Mouse (Mus musculus) neural tube, embryonic 14.5 days (tissue): ENCODE results near the gene 5730522E02Rik. TPM values are rescaled to one million over a fixed set of nuclear protein-coding genes. Genes with fewer than 3 reads are reported as not detected.

Experiments used
- ATAC-seq: fragments of 200-750 bp; cut with Nextera tagmentation; 2 replicates; pipeline ENCODE4 v1.8.0; 2017; ENCODE audit warnings: low read depth, mild to moderate bottlenecking, moderate TSS enrichment, moderate library complexity
- H3K27ac ChIP-seq: fragments of 300-500 bp; sonication (generic); 2 replicates; pipeline ENCODE4 v1.5.1; 2014; ENCODE audit warnings: low read depth, mild to moderate bottlenecking, control low read depth, low read length, moderate library complexity, mixed read lengths
- H3K27me3 ChIP-seq: fragments of 300-500 bp; sonication (generic); 2 replicates; pipeline ENCODE4 v1.6.1; 2014; ENCODE audit warnings: low read length; ENCODE audit not compliant: control insufficient read depth, insufficient read depth
- H3K36me3 ChIP-seq: fragments of 300-500 bp; sonication (generic); 2 replicates; pipeline ENCODE4 v1.6.1; 2014; ENCODE audit warnings: low read length, mixed read lengths; ENCODE audit not compliant: control insufficient read depth, insufficient read depth
- H3K4me1 ChIP-seq: fragments of 300-500 bp; sonication (generic); 2 replicates; pipeline ENCODE4 v1.6.1; 2014; ENCODE audit warnings: low read length; ENCODE audit not compliant: control insufficient read depth, insufficient read depth
- H3K4me2 ChIP-seq: fragments of 300-500 bp; sonication (generic); 2 replicates; pipeline ENCODE4 v1.6.1; 2014; ENCODE audit warnings: mild to moderate bottlenecking, low read depth, low read length, control low read depth
- H3K4me3 ChIP-seq: fragments of 300-500 bp; sonication (generic); 2 replicates; pipeline ENCODE4 v1.5.1; 2014; ENCODE audit warnings: low read depth, low read length, control low read depth, mixed read lengths
- H3K9ac ChIP-seq: fragments of 300-500 bp; sonication (generic); replicated peaks from 2 replicates; pipeline ENCODE4 v1.6.1; 2014; ENCODE audit warnings: low read depth, mild to moderate bottlenecking, control low read depth, low read length, mixed read lengths
- H3K9me3 ChIP-seq: fragments of 300-500 bp; sonication (generic); 2 replicates; pipeline ENCODE4 v1.6.1; 2016; ENCODE audit warnings: low read length; ENCODE audit not compliant: control insufficient read depth
- WGBS: fragments of 180-500 bp; shearing (Covaris S2); extraction: QIAGEN DNeasy Blood & Tissue Kit; methylation state at CpG from one replicate; pipeline ENCODE4 v1.1.7; 2014; 5-methylcytosine and 5-hydroxymethylcytosine counted together
- polyA plus RNA-seq: library from polyadenylated mRNA; unstranded; fragments of >200 nt; fragmentation: Nextera tagmentation; extraction: Ambion mirVana; gene quantifications from 2 replicates; pipeline ENCODE4 v1.2.1, GENCODE M21; 2014

The 5730522E02Rik gene
- polyA plus RNA-seq, 1 experiment from 2014 or later, result 20.0 TPM

DNA sequence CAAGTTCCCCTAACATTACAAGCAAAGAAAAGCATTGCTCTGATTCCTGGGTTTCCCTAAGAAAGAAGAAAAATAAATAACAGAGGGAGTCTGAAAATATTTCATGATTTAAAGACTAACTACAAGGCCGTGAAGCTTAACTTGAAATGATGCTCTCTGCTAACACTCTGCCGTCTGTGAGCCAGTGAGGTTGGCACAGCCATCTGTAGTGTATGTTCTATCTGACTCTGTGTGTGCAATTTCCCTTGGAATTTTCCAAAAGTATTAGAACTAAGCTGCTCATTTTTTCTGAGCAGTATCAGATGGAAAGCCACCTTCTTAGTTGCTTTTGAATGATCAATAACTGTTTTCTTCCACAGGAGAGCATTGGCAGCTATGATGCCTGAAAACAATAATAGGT lies 134.2 kb downstream of the 5730522E02Rik start:
- Histone ChIP-seq H3K4me3 (no peak overlapping the region), H3K27ac (no peak overlapping the region), H3K4me2 (no peak overlapping the region), H3K27me3 (no peaks in the 10 kb centered on the region), H3K9me3 (no peaks in the 10 kb centered on the region), H3K9ac (no peak overlapping the region), H3K4me1 (0 out of 2 replicates have a peak, but pooled peaks cover 3% of the 10 kb centered on the region), H3K36me3 (no peaks in the 10 kb centered on the region)
- WGBS, result 72% methylated on average over 2 of the region's 2 CpGs
- ATAC-seq, result no peak

DNA sequence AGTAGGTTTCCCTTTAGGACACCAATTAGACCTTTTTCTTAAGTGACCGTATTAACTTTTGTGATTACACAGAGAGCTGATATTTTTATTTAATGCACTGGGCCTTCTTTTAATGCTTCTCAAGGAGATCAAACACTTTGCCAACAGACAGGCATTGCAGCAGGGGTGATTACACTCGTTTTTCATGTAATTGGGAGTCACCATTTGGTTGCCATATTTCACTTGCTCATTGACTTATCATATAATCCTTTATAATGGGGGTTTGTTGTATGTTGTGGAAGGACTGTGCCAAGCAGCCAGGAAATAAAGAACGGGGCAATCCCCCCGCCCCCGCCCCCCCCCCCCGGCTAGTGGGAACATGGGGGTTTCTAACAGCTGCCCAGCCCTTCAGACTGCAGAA lies 135.0 kb downstream of the 5730522E02Rik start:
- Histone ChIP-seq H3K9me3 (no peaks in the 10 kb centered on the region), H3K36me3 (no peaks in the 10 kb centered on the region), H3K4me3 (no peak overlapping the region), H3K4me1 (0 out of 2 replicates have a peak, but pooled peaks cover 3% of the 10 kb centered on the region), H3K4me2 (no peak overlapping the region), H3K27ac (no peak overlapping the region), H3K27me3 (no peaks in the 10 kb centered on the region), H3K9ac (no peak overlapping the region)
- ATAC-seq, result no peak
- WGBS, result 73% methylated on average over 6 of the region's 6 CpGs

DNA sequence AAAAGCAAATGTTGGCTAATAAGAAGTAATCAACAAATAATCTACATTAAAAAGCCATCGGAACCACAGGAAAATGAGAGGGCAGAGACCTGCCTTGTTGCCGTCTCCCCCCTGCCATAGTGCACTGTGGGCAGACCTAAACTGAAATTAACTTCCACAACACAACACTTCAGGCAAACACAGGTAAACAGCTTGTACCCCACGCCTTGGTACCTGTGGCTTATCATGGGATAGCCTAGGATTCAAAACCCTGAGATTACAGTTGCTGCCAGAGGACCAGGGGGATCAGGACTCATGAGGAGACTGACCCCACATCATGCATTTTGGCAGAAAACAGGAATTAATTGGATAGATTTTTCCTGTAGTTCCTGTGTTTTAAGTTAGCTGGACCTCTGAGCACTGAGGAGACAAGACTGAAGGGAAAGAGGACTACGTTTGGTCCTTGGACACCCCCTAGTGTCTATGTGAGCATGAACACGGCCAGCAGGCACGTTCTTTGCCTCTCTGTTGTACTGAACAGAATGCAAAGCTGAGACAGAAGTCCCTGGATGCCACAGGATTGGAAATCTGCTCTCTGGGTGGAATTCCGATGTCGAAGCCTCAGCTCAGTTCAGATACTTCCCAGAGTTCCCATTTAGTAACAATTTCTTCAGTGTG lies 136.8 kb downstream of the 5730522E02Rik start:
- Histone ChIP-seq H3K4me2 (no peak overlapping the region), H3K9me3 (no peaks in the 10 kb centered on the region), H3K4me1 (0 out of 2 replicates have a peak, but pooled peaks cover 3% of the 10 kb centered on the region), H3K9ac (no peak overlapping the region), H3K4me3 (no peak overlapping the region), H3K27me3 (no peaks in the 10 kb centered on the region), H3K27ac (peak overlapping the region; percentile 39; the same call in 1 of the 2 replicates), H3K36me3 (no peaks in the 10 kb centered on the region)
- peak; percentile 94 for ATAC-seq
- WGBS, result 35% methylated on average over 8 of the region's 8 CpGs

DNA sequence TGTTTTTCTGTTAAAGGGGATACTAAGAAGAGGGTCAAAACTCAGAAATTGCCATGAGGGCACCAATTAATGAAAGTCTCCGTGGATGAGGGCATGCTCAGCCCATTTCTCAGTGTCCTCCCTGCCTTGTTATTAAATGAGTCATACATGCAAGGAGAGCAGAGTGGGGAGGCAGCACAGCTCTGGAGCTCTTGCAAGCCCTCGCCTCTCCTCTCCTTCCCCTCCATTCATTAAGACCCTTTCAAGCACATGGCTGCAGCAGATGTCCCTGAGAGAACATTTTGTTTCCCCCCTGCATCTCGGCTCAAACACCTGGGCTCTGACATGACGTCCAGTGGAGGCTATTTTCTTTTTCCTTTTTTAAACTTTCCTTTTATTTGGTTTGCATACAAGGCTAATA lies 138.5 kb downstream of the 5730522E02Rik start:
- ATAC-seq, result no peak; the same call in 1 of the 2 replicates
- 0 out of 2 replicates have a peak, but pooled peaks cover 3% of the 10 kb centered on the region for H3K4me1 ChIP-seq

DNA sequence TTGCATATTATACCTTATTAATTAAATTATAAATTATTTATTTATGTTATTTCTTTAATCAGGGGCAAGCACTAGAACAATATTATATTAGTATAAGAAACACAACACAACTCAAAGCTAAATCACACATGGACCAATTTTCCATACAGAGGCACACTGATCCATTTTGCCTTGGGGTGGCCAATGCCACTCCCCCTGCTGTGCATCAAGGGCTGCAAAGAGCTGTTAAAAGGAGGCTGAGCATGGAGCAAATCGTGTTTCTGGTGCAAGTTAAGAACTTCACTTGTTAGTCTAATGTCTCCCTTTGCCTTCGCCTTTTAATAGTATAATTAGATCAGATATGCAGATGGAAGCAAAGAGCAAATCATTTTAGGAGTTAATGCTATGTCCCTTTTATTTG lies 147.3 kb downstream of the 5730522E02Rik start:
- H3K36me3 ChIP-seq, result no peaks in the 10 kb centered on the region
- WGBS, result 25% methylated on average over 2 of the region's 2 CpGs
- H3K9ac ChIP-seq, result no peak overlapping the region
- no peak overlapping the region for H3K4me3 ChIP-seq
- H3K4me1 ChIP-seq, result 0 out of 2 replicates have a peak, but pooled peaks cover 5% of the 10 kb centered on the region
- ATAC-seq, result no peak
- H3K4me2 ChIP-seq, result no peak overlapping the region
- H3K27ac ChIP-seq, result no peak overlapping the region
- no peaks in the 10 kb centered on the region for H3K9me3 ChIP-seq
- H3K27me3 ChIP-seq, result no peaks in the 10 kb centered on the region

More for the DNA sequence above, 138.5 kb downstream of the 5730522E02Rik start:
- no peak overlapping the region for H3K9ac ChIP-seq
- H3K4me3 ChIP-seq, result no peak overlapping the region
- no peak overlapping the region for H3K4me2 ChIP-seq
- H3K9me3 ChIP-seq, result no peaks in the 10 kb centered on the region
- no peaks in the 10 kb centered on the region for H3K36me3 ChIP-seq
- WGBS, result 40% methylated on average over 4 of the region's 4 CpGs
- H3K27me3 ChIP-seq, result no peaks in the 10 kb centered on the region
- H3K27ac ChIP-seq, result no peak overlapping the region

DNA sequence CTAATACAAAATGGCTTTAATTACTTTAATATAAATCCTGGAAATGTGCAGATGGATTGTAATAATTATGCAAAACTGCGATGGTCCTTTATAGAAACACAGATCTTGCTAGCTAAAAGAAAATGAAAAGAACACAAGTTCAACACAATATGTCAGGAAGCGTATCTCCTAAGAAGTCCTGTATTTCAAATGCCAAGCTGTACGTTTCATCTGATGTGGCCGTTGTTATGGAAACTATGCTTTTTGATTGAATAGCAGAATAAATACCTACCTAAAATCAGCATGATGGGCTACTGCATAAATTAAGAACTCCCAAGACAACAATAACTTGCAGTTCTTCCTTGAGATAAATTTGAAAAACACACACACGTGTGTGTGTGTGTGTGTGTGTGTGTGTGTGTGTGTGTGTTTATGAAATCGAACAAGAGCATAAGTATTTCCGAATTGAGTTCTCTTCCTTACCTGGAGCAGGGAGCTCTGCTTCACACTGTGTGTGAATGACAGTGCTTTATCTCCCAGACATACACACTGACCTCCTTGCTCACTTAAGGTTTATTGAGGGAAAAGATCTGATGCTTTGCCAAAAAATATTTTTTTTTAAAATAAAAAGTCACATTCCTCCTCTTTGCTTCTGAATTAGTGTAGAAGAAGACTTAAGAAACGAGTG lies 149.0 kb downstream of the 5730522E02Rik start:
- Histone ChIP-seq H3K9ac (no peak overlapping the region), H3K9me3 (no peaks in the 10 kb centered on the region), H3K36me3 (no peaks in the 10 kb centered on the region), H3K4me3 (no peak overlapping the region), H3K4me1 (0 out of 2 replicates have a peak, but pooled peaks cover 5% of the 10 kb centered on the region), H3K27me3 (no peaks in the 10 kb centered on the region), H3K27ac (no peak overlapping the region), H3K4me2 (no peak overlapping the region)
- 57% methylated on average over 8 of the region's 8 CpGs for WGBS
- no peak for ATAC-seq

DNA sequence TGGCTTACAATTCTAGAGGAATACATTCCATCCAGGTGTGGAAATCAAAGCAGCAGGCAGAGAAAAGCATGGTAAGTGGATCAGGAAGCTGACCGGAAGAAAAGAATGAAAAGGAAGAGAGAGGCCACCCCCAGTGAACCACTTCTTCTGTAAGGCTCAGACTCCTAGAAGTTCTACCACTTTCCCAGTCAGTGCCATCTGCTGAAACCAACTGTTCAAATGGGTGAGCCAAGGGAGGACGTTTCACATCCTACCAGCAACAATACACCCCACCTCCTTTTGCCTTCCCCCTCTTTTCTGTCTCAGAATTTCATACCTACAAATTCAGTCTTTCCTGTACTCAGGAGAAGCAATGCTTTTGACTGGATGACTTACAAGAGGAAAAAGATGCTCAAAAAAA lies 197.0 kb downstream of the 5730522E02Rik start:
- H3K27me3 ChIP-seq, result no peaks in the 10 kb centered on the region
- no peak overlapping the region for H3K9ac ChIP-seq
- no peaks in the 10 kb centered on the region for H3K36me3 ChIP-seq
- WGBS, result 74% methylated on average over 2 of the region's 2 CpGs
- H3K4me2 ChIP-seq, result no peak overlapping the region
- no peak overlapping the region for H3K27ac ChIP-seq
- ATAC-seq, result no peak
- H3K4me3 ChIP-seq, result no peak overlapping the region
- no peaks in the 10 kb centered on the region for H3K4me1 ChIP-seq
- no peaks in the 10 kb centered on the region for H3K9me3 ChIP-seq

DNA sequence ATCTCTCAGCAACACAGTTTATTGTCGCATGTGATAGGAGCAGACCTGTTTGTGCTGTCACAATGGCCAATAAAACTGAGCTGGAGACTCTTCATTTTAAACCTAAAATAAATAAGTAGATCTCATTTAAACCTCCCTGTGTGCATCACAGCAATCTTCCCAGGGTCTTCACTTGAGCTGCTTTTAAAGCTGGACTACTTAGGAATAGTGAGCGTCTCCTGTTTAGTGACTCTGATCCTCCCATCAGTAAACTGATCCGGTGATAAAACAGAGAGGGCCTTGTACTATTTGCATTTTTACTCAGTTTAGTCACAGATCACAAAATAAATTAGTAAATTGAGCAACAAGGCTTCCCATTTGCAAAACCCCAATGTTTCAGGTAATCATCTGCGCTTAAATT lies 206.5 kb downstream of the 5730522E02Rik start:
- Histone ChIP-seq H3K27ac (no peak overlapping the region), H3K4me2 (no peak overlapping the region), H3K9ac (no peak overlapping the region), H3K4me3 (no peak overlapping the region), H3K27me3 (no peaks in the 10 kb centered on the region), H3K36me3 (no peaks in the 10 kb centered on the region), H3K9me3 (no peaks in the 10 kb centered on the region), H3K4me1 (no peaks in the 10 kb centered on the region)
- ATAC-seq, result no peak
- WGBS, result 43% methylated on average over 4 of the region's 4 CpGs

DNA sequence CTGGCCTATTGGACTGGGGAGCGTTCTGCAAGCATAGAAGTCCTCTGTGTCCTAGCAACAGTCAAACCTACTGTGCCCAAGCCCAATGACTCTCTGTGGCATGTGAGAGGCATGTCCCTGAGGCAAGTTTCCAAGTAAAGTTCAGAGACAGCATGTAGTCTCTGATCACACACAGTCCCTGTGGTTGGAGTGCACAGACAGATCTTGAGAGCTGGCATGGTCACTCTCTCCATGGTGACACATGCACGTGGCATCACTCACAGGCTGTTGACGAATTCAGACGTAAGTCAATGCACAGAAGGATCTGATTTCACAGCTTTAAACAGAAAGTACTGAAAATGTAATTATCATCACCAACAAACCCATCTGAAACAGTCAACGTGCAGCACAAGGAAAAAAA lies 210.8 kb downstream of the 5730522E02Rik start:
- Histone ChIP-seq H3K27ac (no peak overlapping the region), H3K9me3 (no peaks in the 10 kb centered on the region), H3K9ac (no peak overlapping the region), H3K4me3 (no peak overlapping the region), H3K4me2 (no peak overlapping the region), H3K4me1 (0 out of 2 replicates have a peak, but pooled peaks cover 3% of the 10 kb centered on the region), H3K27me3 (no peaks in the 10 kb centered on the region), H3K36me3 (no peaks in the 10 kb centered on the region)
- WGBS, result 78% methylated on average over 5 of the region's 5 CpGs
- ATAC-seq, result no peak
